Mouse (Mus musculus): ENCODE results near the gene Hist1h2ad. TPM values are rescaled to one million over a fixed set of nuclear protein-coding genes. Genes with fewer than 3 reads are reported as not detected.
"Not testable (repeated sequence)": the region's sequence is repeated elsewhere in the genome, so short reads cannot be mapped to it uniquely, and the experiment has no call there.

Hist1h2ad gene
- polyA plus RNA-seq (2017; shearing (Covaris generic)): 1 to 10 TPM in 1 of 2 experiments, not detected in 1; 2.3 TPM

DNA sequence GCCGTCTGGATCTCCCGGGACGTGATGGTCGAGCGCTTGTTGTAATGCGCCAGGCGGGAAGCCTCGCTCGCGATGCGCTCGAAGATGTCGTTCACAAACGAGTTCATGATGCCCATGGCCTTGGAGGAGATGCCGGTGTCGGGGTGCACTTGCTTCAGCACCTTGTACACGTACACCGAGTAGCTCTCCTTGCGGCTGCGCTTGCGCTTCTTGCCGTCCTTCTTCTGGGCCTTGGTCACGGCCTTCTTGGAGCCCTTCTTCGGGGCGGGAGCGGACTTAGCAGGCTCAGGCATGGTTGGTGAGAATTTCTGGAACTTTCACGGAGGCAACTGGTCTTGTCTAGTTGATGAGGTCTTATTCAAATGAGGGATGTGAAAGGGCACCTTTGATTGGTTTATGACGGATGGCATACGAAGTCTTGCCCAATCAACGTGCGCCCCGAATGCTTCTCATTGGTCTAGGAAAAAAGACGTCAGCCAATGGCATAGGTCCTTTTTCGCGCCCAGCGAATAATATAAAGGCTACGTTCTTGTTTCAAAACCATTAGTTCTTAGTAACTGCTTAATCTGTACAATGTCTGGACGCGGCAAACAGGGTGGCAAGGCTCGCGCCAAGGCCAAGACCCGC lies at the start of gene Hist1h2ad, which contains the start of gene Hist1h2bf:
Gene Hist1h2ad, plus strand, starts transcription at position 484 of the 627 bp plus-strand sequence.
Gene Hist1h2bf, minus strand, starts transcription at position 299 of the 627 bp plus-strand sequence.
- ATAC-seq: peak; percentile 75

DNA sequence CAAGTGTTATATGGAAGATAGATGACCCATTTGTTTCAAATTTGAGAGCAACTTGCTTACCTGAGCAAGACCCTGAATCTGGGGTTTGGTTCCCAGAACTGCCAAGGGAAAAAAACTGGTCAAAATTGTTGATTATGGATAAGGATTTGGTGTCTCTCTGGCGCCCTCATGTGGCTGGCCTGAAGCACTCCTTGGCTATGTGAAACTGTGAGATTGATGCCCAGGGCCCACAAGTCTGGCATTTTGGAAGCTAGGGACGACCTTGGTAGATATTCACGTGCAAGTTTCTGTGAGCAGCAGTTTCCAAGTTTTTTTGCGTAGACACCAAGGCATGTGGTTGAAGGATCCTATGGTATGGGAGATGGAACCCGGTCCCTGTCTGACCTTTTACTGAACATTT lies 49.5 kb upstream of the Hist1h2ad start:
- ATAC-seq: peak; percentile 48

DNA sequence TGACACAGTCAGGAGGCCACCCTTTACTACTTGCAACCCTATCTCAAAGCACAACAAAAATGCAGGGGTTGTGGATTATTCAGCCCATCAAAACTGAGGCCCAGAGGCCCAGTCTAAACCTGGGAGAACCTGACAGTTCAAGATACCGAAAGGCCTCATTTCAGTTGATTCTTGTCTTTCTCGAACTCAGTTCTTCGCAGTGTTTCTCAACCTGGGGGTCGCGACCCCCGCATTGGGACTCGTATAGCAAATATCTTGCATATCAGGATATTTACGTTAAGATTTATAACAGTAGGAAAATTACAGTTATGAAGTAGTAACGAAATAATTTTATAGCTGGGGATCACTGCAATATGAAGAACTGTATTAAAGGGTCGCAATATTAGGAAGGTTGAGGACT lies 48.3 kb upstream of the Hist1h2ad start:
- no peak for ATAC-seq

DNA sequence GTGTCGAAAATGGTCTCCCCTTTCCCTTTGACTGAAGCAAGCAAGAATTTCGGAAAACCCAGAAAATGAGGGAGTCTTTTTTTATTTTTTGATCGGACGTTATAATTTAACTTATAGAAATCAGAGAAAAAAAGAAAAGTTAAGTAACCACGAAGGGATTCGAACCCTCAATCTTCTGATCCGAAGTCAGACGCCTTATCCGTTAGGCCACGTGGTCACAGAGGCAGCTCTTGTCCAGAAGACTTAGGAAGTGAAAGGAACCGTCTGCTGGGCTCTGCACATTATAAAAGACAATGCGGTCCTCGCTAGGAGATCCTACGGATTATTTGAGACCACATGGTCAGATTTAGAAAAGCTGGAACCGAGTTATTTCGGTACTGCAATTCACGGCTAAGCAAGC lies 47.9 kb upstream of the Hist1h2ad start:
- ATAC-seq: no peak

DNA sequence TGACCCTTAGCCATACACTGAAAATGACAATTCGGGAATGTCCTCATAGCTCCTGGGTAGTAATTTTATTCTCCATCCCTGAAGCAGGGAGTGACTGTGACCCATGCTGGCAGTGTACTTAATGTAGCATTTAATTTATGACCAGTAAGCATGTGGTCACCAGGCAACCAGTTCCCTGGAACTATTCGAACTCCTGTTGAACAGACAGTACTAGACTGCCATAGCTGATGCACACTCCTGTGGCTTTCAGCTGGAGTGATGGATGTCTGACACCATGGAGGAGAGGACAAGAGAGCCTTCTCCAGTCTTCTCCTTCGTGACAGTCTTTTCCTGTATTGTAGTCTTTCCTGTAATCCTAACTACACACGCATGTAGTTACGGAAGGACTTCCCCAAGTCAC lies 45.2 kb upstream of the Hist1h2ad start:
- no peak for ATAC-seq

DNA sequence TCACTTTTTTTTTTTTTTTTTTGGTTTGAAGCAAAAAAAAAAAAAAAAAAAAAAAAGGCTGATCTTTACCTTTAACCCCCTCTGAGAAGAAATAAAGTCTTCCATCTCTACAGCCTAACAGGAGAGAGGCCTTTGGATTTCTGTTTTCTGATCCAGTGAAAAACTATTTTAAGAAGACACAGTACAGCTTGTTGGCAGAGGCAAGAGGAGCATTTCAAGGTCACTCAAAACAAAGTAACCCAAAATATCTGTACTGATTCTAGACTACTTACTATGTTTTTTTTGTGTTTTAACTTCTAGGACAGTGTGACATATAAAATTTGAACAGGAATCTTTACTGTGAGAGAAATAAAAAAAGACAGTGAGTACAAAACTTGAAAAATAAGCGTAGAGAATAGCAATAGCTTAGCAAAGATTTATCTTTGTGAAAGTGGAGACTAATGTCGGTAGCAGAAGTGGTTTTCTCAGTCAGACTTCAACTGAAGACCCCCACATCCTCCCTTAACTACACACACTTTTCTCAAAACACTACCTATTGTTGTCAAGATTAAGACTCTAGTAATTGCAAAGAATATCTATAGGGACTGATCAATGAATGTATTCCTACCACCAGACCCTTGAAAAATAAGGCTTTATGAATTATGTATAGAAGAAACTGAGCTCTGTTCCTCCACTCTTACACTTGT lies 44.6 kb upstream of the Hist1h2ad start:
- no peak for ATAC-seq

DNA sequence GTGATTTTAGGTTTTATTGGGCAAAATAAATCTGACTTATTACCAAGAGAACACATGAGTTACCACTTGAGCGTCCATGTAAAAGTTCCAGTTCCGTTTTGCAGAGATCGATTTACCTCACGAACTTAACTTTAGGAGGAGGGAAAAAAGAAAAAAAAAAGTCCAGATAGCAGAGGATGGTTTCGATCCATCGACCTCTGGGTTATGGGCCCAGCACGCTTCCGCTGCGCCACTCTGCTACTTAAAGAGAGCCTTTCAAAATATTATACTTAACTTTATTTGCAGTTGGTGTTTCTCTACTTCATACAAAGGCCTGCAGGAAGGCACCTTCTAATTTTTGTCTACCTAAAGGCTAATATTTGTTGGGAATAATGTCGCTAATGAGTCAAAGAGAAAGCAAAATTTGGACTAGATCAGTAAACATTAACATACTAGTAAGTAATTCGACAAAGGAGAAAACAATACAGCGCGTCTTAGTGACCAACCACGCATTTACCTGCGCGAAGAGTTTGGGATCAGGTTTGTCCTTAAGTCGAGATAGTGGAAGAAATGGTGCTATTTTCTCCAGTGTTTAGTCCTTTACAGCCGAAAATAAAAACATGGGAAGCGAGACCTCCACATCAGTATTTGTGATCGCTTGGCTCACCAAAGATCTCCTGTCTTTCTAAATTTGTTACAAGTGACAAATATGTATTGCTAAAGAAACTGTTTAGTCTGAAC lies 43.8 kb upstream of the Hist1h2ad start:
- peak; percentile 5 for ATAC-seq

DNA sequence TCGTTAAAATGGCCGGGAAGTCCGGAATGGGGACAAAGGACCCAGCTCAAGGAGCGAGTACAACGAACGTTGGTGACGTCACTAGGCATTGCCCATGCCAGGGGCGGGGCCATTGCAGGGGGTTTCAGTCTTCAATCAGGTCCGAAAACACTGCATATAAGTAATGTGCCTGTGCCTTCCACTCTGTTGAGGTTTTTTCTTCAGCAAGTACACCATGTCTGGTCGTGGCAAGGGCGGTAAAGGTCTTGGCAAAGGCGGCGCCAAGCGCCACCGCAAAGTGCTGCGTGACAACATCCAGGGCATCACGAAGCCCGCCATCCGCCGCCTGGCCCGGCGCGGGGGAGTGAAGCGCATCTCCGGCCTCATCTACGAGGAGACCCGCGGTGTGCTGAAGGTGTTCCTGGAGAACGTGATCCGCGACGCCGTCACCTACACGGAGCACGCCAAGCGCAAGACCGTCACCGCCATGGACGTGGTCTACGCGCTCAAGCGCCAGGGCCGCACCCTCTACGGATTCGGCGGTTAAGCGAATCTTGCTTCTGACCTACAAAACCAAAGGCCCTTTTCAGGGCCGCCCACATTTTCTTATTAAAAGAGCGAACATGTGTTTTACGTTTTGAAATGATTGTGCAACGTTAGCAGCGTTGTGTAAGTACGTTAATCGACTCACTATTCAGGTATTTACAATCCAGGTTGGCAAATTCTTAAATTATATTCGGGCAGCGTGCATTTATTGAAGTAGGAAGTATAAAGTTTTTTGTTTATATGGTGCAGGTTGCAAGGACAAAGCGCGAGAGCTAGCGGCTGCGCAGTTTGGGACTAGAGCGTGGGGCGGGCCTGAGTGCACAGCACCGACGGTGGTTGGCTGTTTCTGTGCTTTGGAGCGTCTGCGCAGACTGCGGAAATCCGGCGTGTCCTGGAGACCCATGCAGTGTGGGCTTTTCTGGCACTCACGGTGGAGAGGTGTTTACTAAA lies 43.0 kb upstream of the Hist1h2ad start, which contains the start of gene Hist1h4h:
Gene Hist1h4h, plus strand, starts transcription at position 150 of the 975 bp plus-strand sequence.
- peak; percentile 77 for ATAC-seq

DNA sequence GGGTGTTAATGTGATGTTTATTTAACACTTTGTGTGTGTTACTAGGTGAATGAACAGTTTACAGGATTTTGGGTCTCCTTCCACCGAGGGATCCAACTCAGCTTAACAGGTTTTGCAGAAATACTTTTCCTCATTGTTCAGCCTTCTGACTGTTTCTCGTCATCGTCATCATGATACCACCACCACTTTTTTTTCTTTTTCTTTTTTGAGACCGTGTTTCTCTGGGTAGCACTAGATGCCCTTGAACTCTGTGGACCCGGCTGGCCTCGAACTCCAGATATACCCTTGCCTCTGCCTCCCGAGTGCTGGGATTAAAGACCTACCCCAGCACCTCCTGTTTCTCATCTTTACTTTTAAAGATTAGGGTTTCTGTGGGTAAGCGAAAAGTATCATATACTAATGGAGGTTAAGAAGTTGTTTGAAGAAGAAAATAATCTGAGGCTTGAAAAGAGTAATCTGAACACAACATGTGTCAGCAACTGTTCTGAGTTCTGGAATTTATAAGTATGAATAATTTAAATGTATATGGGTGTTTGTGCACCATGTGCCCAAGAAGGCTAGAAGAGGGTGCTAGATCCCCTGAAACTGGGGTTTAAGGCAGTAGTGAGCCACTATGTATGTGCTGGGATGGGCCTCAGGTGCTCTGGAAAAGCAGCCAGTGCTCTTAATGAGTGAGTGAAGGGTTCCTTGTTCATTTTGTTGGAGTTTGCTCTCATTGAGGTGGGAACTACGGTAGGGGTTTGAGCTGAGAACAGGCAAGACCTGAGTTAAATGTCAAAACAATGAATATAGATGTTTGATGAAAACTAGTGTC lies 41.7 kb upstream of the Hist1h2ad start:
- ATAC-seq: no peak

DNA sequence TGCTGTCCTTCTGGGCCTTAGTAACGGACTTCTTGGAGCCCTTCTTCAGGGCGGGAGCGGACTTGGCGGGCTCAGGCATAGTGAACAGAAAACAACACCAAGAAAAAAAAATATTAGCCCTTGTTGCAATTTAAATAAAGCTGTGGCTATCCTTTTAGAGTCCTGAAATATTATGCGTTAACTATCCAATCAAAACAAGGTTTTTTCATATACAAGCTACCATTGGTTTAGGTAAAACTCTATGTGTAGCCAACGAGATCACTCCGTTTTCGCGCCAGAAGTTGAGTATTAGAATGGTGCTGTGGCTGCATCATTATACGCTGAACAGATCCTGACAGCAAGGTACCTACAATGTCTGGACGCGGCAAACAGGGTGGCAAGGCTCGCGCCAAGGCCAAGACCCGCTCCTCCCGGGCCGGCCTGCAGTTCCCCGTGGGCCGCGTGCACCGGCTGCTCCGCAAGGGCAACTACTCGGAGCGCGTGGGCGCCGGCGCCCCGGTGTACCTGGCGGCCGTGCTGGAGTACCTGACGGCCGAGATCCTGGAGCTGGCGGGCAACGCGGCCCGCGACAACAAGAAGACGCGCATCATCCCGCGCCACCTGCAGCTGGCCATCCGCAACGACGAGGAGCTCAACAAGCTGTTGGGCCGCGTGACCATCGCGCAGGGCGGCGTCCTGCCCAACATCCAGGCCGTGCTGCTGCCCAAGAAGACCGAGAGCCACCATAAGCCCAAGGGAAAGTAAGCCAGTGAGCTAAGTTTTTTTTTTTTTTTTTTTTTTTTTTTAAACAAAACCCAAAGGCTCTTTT lies 40.4 kb upstream of the Hist1h2ad start, which contains the start of gene Hist1h2af:
Gene Hist1h2af, plus strand, starts transcription at position 347 of the 808 bp plus-strand sequence.
- ATAC-seq: peak; percentile 24

DNA sequence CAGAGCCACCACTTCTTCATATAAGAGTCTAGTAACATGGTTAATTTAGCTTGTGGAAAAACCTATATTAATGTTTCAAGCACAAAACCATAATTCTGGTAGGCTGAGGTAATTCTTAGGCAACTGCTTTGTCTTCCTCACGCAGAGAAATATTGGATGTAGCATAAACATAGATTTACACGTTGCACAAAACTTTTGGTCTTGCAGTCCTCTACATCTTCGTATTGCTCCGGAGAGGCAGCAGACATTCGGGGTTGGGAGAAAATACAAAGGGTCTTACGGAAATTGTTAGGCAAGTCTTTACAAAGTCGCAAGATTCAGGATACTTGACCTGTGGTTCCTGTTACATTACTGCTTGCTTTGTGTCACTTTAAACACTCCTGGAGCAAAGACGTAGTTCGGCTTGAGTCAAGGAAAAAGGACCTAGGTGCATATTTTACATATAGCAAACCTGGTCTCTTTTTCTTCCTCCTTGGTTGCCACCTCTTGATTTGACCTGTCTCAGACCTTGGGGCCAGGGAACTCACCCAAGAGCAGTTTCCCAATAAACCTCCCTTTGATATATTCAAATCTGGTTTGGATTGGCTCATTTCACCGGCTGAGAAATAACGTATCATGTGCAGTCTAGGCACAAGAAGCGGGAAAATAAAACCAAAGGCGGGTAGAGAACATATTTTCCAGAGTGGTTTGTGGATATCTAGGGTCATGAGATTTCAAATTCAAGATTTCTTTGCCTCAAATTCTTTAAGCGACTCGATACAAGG lies 39.6 kb upstream of the Hist1h2ad start:
- ATAC-seq: no peak

DNA sequence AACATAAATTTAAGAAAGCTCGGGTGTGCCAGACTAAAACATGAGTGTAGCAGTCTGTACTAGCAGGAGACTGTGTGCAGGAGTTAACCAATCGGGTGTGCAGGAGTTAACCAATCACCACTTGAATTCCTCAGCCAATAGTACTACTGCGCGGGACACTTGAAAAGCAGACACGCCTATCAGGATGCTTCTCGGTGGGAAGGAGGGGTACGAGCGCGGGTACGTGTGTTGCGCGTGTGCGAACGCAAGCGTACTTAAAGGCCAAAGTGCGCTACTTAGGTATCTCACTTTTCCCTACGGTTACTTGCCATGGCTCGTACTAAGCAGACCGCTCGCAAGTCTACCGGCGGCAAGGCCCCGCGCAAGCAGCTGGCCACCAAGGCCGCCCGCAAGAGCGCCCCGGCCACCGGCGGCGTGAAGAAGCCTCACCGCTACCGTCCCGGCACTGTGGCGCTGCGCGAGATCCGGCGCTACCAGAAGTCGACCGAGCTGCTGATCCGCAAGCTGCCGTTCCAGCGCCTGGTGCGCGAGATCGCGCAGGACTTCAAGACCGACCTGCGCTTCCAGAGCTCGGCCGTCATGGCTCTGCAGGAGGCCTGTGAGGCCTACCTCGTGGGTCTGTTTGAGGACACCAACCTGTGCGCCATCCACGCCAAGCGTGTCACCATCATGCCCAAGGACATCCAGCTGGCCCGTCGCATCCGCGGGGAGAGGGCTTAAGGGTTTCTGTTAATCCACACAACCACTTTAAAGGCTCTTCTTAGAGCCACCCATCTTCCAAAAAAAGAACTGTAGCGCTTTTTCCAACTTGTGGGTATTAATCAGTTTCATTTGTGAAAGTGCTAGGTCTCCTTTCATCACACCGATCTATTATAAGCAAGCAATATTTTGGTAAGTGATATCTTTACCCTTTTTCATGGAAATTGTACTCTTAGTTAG lies 38.8 kb upstream of the Hist1h2ad start, which contains the start of gene Hist1h3g:
Gene Hist1h3g, plus strand, starts transcription at position 286 of the 939 bp plus-strand sequence.
- peak; percentile 65 for ATAC-seq

DNA sequence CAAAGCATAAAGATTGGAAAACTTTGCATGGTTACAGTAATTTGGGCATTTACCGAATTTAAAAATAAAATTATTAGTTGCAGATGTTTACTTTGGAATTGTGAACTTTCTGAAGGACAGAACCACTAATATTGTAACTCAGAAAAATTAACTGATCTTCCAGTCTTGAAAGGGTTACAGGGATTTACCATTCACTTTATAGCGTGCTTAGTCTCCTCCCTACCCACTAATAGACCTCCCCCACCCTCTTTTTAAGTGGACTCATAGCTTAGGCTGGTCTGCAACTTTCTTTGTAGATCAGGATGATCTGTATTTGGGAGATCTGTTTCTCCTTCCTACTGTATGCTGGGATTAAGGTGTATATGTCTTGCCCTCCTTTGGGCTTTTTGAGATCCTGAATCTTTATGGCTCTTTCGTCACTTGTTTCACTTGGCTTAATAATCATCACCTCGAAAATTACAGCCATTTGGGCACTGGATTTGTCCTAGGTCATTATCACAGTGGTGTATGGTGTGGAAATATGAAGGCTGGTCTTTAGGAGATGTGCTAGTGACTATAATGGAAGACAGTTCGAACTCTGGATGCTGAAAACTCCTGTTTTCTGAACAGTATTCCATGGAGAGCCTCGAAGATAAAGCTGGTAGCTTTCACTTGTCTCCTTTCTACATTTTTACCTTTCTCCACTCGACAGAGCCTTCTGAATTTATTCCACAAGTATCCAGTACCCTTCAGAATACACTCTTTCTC lies 37.9 kb upstream of the Hist1h2ad start:
- no peak for ATAC-seq

DNA sequence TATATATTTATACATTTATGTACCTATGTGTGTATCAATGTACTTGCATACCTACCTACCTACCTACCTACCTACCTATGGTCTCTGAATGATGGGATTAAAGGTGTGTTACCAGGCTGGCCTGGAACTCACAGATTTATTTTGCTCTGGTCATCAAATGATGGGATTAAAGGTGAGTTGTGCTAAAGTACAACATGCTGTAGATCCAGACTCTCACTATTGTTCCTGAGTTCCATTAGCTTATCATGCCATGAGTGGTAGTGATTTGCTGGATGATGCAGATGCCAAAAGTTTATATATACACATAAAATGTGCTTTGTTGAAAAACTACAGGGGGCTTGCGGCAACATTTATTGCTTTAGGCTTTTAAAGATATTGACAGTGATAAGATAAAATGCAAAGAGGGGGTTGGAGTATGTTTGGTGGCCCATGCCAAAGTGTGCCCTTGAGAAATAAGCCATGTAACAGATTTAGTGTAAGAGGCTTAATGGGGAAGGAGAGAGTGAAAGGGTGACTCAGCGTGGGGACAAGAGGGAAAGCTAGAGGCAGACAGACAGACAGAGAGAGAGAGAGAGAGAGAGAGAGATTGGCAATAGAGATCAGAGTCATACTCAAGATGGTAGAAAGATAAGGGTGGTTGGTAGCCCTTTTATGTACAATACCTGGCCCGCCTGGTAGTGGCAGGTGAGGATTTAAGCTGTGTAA lies 37.0 kb upstream of the Hist1h2ad start:
- ATAC-seq: no peak

DNA sequence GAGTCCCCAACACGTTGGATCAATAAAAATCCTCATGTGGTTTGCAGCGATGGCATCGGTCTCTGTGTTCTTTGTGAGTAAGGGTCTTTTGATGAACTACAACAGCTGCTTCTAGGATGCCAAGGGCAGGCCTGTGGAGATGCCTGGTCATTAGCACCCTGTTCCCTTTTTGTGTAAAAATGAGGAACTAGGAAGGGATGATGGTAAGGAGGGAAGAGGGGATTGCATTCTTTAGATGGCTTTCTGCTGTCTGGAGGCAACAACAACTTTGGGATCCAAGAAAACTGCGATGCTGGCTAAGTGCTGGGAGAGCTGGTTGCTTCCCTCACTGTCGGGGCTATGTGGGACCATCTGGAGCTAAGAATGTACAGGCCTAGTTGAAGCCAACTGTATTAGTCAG lies 35.9 kb upstream of the Hist1h2ad start:
- ATAC-seq: no peak

DNA sequence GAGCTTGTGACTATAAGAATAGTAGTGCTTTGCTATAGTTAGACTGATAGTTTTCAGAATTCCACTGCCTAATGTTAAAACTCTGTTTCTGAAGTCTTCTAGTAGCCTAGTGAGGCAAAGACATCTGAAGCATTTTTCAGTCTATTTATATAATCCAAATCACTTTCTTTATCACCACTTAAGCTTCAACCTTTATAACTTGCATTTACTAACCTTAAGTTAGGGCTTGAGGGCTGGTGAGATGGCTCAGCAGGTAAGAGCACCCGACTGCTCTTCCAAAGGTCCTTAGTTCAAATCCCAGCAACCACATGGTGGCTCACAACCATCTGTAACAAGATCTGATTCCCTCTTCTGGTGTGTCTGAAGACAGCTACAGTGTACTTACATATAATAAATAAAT lies 34.4 kb upstream of the Hist1h2ad start:
- not testable (repeated sequence) for ATAC-seq

DNA sequence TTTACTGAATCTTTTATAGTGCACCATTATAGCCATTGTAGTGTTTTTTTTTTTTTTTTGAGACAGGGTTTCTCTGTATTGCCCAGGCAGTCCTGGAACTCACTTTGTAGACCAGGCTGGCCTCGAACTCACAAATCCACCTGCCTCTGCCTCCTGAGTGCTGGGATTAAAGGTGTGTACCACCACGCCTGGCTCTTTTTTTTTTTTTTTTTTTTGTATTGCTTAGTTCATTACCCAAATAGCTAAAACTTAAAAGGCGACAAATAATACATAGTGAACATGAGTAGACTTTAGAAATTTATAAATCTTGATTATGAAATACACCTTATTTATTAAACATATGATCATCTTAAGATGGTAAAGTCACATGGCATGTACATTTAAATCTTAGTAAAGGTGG lies 32.7 kb upstream of the Hist1h2ad start:
- ATAC-seq: no peak
